In the genomic region with DNA sequence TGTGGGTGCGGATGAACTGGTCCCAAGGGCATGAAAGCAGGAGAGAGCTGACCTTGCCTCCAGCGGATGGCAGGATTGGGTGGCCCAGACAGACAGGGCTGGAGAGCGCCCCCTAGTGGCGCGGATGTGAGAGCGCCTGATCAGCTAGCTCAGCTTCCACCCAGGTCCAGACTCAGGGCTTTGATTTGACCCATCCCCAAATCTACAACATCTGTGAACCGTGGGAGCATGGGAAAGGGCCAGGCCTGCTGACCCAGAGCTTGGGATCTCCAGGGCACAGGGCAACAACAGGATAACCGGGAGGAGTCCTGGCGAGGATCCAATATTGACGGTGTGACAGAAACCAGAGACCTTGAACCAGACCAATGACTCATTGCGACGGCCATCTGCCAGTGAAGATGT, we compare ENCODE assay signal across 9 mouse cellular contexts.
DNase-seq lines count a peak whose midpoint lies in the region; ATAC-seq and TF ChIP-seq lines count a peak whose summit lies in the region.
"Had no signal": no experiment of that assay in that cellular context is flagged by ENCODE, and none has a peak within 500 bp of the region (broad histone marks: within the 10 kb centered on the region; RNA-seq: fewer than 3 reads in every experiment).

No protein-coding gene starts in this region.

- H3K27ac ChIP-seq in midbrain, postnatal 0 days (ENCODE audit: low read depth, low read length): no peak overlapping the region
- H3K27ac ChIP-seq in midbrain, embryonic 11.5 days (ENCODE audit: low read depth, low read length): no peak overlapping the region
- H3K27ac ChIP-seq in embryonic facial prominence, embryonic 10.5 days (replicated peaks): no peak overlapping the region; the same call in 1 of the 2 replicates
- H3K27ac ChIP-seq in liver, embryonic 16.5 days (ENCODE audit: low read length): no peak overlapping the region
- H3K27ac ChIP-seq: embryonic facial prominence, embryonic 15.5 days had no signal

- no peak for ATAC-seq in midbrain, postnatal 0 days (ENCODE audit: low FRiP score)
- no peak for ATAC-seq in midbrain, embryonic 11.5 days (ENCODE audit: low FRiP score)
- peak; percentile 86 for ATAC-seq in liver, embryonic 16.5 days (ENCODE audit: low read depth)

- TF ChIP-seq CTCF in midbrain, postnatal 0 days (IDR thresholded peaks at IDR 0.05): peak; percentile 74

- WGBS in midbrain, postnatal 0 days: 41% methylated on average over 12 of the region's 12 CpGs
- 40% methylated on average over 12 of the region's 12 CpGs for WGBS in midbrain, embryonic 11.5 days
- 29% methylated on average over 12 of the region's 12 CpGs for WGBS in embryonic facial prominence, embryonic 10.5 days
- 17% methylated on average over 12 of the region's 12 CpGs for WGBS in liver, embryonic 16.5 days (ENCODE audit: insufficient replicate concordance)

- no peak overlapping the region for H3K9ac ChIP-seq in midbrain, postnatal 0 days (replicated peaks; ENCODE audit: low read length, poor library complexity, severe bottlenecking)
- no peak overlapping the region for H3K9ac ChIP-seq in midbrain, embryonic 11.5 days (ENCODE audit: low read length)
- H3K9ac ChIP-seq in liver, embryonic 16.5 days (ENCODE audit: low read depth, low read length): no peak overlapping the region
- H3K9ac ChIP-seq: embryonic facial prominence, embryonic 15.5 days had no signal

- H3K4me2 ChIP-seq in midbrain, postnatal 0 days (ENCODE audit: low read depth, low read length, poor library complexity, severe bottlenecking): no peak overlapping the region
- H3K4me2 ChIP-seq in midbrain, embryonic 11.5 days: no peak overlapping the region
- no peak overlapping the region for H3K4me2 ChIP-seq in liver, embryonic 16.5 days (ENCODE audit: low read depth, low read length)
- H3K4me2 ChIP-seq: embryonic facial prominence, embryonic 15.5 days had no signal

- H3K27me3 ChIP-seq in midbrain, postnatal 0 days (ENCODE audit: insufficient read depth, low read length): no peaks in the 10 kb centered on the region; the same call in 1 of the 2 replicates
- no peaks in the 10 kb centered on the region for H3K27me3 ChIP-seq in midbrain, embryonic 11.5 days (ENCODE audit: control insufficient read depth, insufficient read depth, low read length)
- peaks cover 61% of the 10 kb centered on the region for H3K27me3 ChIP-seq in embryonic facial prominence, embryonic 10.5 days (replicated peaks; ENCODE audit: low read depth, poor library complexity, severe bottlenecking)
- peaks cover 19% of the 10 kb centered on the region for H3K27me3 ChIP-seq in liver, embryonic 16.5 days (ENCODE audit: control insufficient read depth, insufficient read depth, low read depth, low read length)

- intact Hi-C loops in heart, postnatal 14 days (cut with DNase I): loop anchor here (2.0 kb wide), 1 partner anchor 21 kb away; no protein-coding TSS in a partner anchor

- H3K36me3 ChIP-seq in midbrain, postnatal 0 days (ENCODE audit: insufficient read depth, low read length): no peaks in the 10 kb centered on the region
- H3K36me3 ChIP-seq in midbrain, embryonic 11.5 days (ENCODE audit: control insufficient read depth, insufficient read depth, low read length): no peaks in the 10 kb centered on the region
- no peaks in the 10 kb centered on the region for H3K36me3 ChIP-seq in embryonic facial prominence, embryonic 10.5 days (replicated peaks)
- H3K36me3 ChIP-seq in liver, embryonic 16.5 days (ENCODE audit: control insufficient read depth, insufficient read depth): no peaks in the 10 kb centered on the region
- H3K36me3 ChIP-seq: embryonic facial prominence, embryonic 15.5 days had no signal

- H3K4me1 ChIP-seq in midbrain, postnatal 0 days (ENCODE audit: insufficient read depth, low read length): peaks cover 13% of the 10 kb centered on the region; the same call in 1 of the 2 replicates
- H3K4me1 ChIP-seq in midbrain, embryonic 11.5 days (ENCODE audit: control insufficient read depth, insufficient read depth, low read length): peaks cover 16% of the 10 kb centered on the region
- peaks cover 54% of the 10 kb centered on the region for H3K4me1 ChIP-seq in embryonic facial prominence, embryonic 10.5 days
- peaks cover 6% of the 10 kb centered on the region for H3K4me1 ChIP-seq in liver, embryonic 16.5 days (ENCODE audit: control insufficient read depth, low read depth, low read length)

- DNase-seq in midbrain, postnatal 0 days (ENCODE audit: low spot score): peak; percentile 38
- no peak for DNase-seq in midbrain, embryonic 11.5 days (ENCODE audit: low spot score, missing footprints)
- peak; percentile 69 to 82 for DNase-seq in adrenal gland, adult 18-20 months (ENCODE audit: low spot score in 2 of 2)
- peak; percentile 75 for DNase-seq in embryonic facial prominence, embryonic 10.5 days (ENCODE audit: low spot score)
- DNase-seq in heart, postnatal 14 days: peak; percentile 63 to 72
- DNase-seq in skeletal muscle tissue, adult 2 months (ENCODE audit: low read depth, low spot score): peak; percentile 64
- no peak for DNase-seq in left cerebral cortex, adult 8-10 months (ENCODE audit: low spot score in 2 of 2)

- no peak overlapping the region for H3K4me3 ChIP-seq in midbrain, postnatal 0 days (ENCODE audit: low read depth, low read length)
- no peak overlapping the region for H3K4me3 ChIP-seq in midbrain, embryonic 11.5 days (ENCODE audit: low read depth, low read length)
- no peak overlapping the region for H3K4me3 ChIP-seq in embryonic facial prominence, embryonic 10.5 days
- H3K4me3 ChIP-seq in liver, embryonic 16.5 days (ENCODE audit: low read depth, low read length): no peak overlapping the region
- H3K4me3 ChIP-seq: embryonic facial prominence, embryonic 15.5 days had no signal

- H3K9me3 ChIP-seq in midbrain, postnatal 0 days (ENCODE audit: low read length): no peaks in the 10 kb centered on the region
- H3K9me3 ChIP-seq in midbrain, embryonic 11.5 days (ENCODE audit: control insufficient read depth, low read length): no peaks in the 10 kb centered on the region
- H3K9me3 ChIP-seq in embryonic facial prominence, embryonic 10.5 days: no peaks in the 10 kb centered on the region
- no peaks in the 10 kb centered on the region for H3K9me3 ChIP-seq in liver, embryonic 16.5 days (replicated peaks; ENCODE audit: control insufficient read depth, low read length)
- H3K9me3 ChIP-seq: embryonic facial prominence, embryonic 15.5 days had no signal

Comparison
In these comparisons a context has a peak if more than half of its experiments do, and no peak if none do; other contexts are left out.
1. DNase-seq: peak in midbrain, postnatal 0 days (single experiment), adrenal gland, adult 18-20 months (2 of 2), embryonic facial prominence, embryonic 10.5 days (single experiment), heart, postnatal 14 days (2 of 2) and skeletal muscle tissue, adult 2 months (single experiment); none in midbrain, embryonic 11.5 days (single experiment) and left cerebral cortex, adult 8-10 months (0 of 2).